Mouse (Mus musculus): ENCODE results near the gene Zfp994. TPM values are rescaled to one million over a fixed set of nuclear protein-coding genes. Genes with fewer than 3 reads are reported as not detected.

The Zfp994 gene
- total RNA-seq (2023) = 5.9 TPM

GRCm38 (mm10) chr17:22225422-22226012 is at the start of gene Zfp994:
Gene Zfp994 (minus strand): TSS chr17:22225616.

GRCm38 (mm10) chr17:22165722-22166294 is 59.6 kb downstream of the Zfp994 start, which contains the start of gene Zfp947:
Gene Zfp947 (minus strand): TSS chr17:22166190.

Other genes with a start within 250 kb of the Zfp994 start
- 0.31 TPM for gene Zfp947, start 59.4 kb downstream of the Zfp994 start, total RNA-seq (2023)
- 10.0 TPM for gene CT030661.1, start 89.2 kb upstream of the Zfp994 start, total RNA-seq (2023)
- 9.9 TPM for gene Zfp944, start 135.8 kb upstream of the Zfp994 start, total RNA-seq (2023)
- gene Zfp758, start 135.8 kb upstream of the Zfp994 start, total RNA-seq (2023) = 13.2 TPM
- gene Zfp946, start 198.6 kb upstream of the Zfp994 start, total RNA-seq (2023) = 6.5 TPM

Measured in CD8-positive naive resting alpha-beta T cell, adult 57 days (primary cell).